Mouse (Mus musculus): Measurements from ENCODE around the gene Canx. TPM values are rescaled to one million over a fixed set of nuclear protein-coding genes. Genes with fewer than 3 reads are reported as not detected.

Canx gene
- polyA plus RNA-seq, 1 experiment from 2014 or later = 130 TPM

DNA sequence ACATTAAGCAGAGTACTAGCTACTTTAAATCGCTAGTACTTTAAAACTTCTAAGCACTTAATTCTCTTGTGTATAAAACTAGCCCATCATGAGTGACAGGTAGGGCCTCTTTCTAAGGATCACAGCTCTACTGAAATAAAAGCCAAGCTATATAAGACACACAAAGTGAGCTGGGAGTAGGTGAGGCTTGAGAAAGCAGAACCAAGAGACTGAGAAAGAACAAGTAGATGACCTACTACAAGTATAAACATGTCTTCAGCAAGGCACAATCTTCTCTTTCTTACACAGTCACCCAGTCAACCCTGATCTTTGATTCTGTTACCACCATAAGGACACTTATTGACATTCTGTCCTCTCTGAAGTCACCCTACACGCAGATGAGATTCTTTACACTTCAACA lies 12.7 kb downstream of the Canx start:
- WGBS (ENCODE audit: insufficient replicate concordance) = 81% methylated on average over 2 of the region's 2 CpGs

DNA sequence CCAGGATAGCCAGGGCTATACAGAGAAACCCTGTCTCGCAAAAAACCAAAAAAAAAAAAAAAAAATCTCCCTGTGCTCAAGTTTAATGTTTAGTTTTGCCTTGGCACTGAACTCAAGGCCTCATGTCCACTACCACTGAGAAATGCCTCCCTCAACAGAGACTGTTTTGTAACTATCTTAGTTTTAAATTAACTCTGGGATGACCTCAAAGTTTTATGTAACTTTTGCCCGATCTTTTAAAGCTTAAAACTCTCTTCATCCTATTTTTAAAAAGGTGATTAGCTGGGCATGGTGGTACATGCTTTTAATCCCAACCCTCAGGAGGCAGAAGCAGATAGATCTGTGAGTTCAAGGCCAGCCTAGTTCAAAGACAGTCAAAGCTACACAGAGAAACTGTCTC lies 22.1 kb downstream of the Canx start:
- peaks cover 81% of the 10 kb centered on the region for H3K36me3 ChIP-seq (replicated peaks; ENCODE audit: insufficient read depth, low read length)
- H3K4me3 ChIP-seq (ENCODE audit: low read depth, low read length) = no peak overlapping the region
- no peaks in the 10 kb centered on the region for H3K4me1 ChIP-seq (ENCODE audit: insufficient read depth)
- no peak overlapping the region for H3K4me2 ChIP-seq (ENCODE audit: low read depth, low read length)
- TF ChIP-seq EP300 (IDR thresholded peaks at IDR 0.05; ENCODE audit: low read depth) (no peak), CTCF (IDR thresholded peaks at IDR 0.05; ENCODE audit: low read depth) (no peak)
- H3K9ac ChIP-seq (replicated peaks) = no peak overlapping the region
- H3K9me3 ChIP-seq (ENCODE audit: low read length) = no peaks in the 10 kb centered on the region
- DNase-seq = no peak
- 87% methylated on average over 2 of the region's 2 CpGs for WGBS (ENCODE audit: insufficient replicate concordance)
- H3K27me3 ChIP-seq (ENCODE audit: insufficient read depth, low read length) = no peaks in the 10 kb centered on the region
- H3K27ac ChIP-seq (ENCODE audit: low read depth) = 0 out of 2 replicates have a peak overlapping the region, but pooled peaks have one; percentile 18
- ATAC-seq = no peak

More for the DNA sequence above, 12.7 kb downstream of the Canx start:
- no peak overlapping the region for H3K27ac ChIP-seq (ENCODE audit: low read depth)
- no peak overlapping the region for H3K4me2 ChIP-seq (ENCODE audit: low read depth, low read length)
- ATAC-seq = no peak
- DNase-seq = no peak
- TF ChIP-seq EP300 (IDR thresholded peaks at IDR 0.05; ENCODE audit: low read depth) (no peak), CTCF (IDR thresholded peaks at IDR 0.05; ENCODE audit: low read depth) (no peak)
- no peak overlapping the region for H3K4me3 ChIP-seq (ENCODE audit: low read depth, low read length)
- H3K9me3 ChIP-seq (ENCODE audit: low read length) = no peaks in the 10 kb centered on the region
- no peaks in the 10 kb centered on the region for H3K27me3 ChIP-seq (ENCODE audit: insufficient read depth, low read length)
- H3K4me1 ChIP-seq (ENCODE audit: insufficient read depth) = peaks cover 4% of the 10 kb centered on the region
- H3K36me3 ChIP-seq (replicated peaks; ENCODE audit: insufficient read depth, low read length) = peaks cover 35% of the 10 kb centered on the region
- no peak overlapping the region for H3K9ac ChIP-seq (replicated peaks)

DNA sequence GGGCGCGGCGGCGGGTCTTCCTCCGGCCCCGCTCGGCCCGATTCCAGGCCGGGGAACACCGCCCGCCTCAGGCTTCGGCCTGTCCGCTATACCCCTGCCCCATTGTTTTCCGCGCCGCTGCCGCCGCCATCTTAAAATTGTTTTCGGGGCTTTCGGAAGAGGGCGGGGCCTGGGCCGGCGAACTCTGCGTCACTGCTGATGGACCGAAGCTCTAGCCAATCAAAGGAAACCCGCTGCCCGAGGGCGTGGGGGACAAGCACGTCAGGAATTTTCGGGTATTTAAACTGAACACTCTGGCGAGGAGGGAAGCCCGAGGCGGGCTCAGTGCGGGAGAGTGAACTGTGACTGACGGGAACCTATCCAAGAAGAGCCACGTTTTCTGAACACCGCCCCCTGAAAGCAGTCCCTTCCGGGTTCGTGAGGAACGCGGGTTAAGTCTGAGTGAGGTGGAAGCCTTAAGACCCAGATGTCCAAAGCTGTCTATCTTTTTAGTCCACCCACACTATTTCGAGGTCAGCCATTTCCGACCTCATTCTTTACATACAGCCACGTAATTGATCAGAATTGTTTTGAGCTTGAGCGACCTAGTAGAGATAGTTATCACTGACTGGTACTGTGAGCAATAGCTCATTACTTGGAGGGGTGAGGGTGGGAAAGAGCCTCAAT lies 33.1 kb downstream of the Canx start, which contains the start of gene Maml1:
Gene Maml1, minus strand, starts transcription at position 122 of the 666 bp plus-strand sequence.
- ATAC-seq = peak; percentile 96
- WGBS (ENCODE audit: insufficient replicate concordance) = under 1% methylated on average over 45 of the region's 45 CpGs

DNA sequence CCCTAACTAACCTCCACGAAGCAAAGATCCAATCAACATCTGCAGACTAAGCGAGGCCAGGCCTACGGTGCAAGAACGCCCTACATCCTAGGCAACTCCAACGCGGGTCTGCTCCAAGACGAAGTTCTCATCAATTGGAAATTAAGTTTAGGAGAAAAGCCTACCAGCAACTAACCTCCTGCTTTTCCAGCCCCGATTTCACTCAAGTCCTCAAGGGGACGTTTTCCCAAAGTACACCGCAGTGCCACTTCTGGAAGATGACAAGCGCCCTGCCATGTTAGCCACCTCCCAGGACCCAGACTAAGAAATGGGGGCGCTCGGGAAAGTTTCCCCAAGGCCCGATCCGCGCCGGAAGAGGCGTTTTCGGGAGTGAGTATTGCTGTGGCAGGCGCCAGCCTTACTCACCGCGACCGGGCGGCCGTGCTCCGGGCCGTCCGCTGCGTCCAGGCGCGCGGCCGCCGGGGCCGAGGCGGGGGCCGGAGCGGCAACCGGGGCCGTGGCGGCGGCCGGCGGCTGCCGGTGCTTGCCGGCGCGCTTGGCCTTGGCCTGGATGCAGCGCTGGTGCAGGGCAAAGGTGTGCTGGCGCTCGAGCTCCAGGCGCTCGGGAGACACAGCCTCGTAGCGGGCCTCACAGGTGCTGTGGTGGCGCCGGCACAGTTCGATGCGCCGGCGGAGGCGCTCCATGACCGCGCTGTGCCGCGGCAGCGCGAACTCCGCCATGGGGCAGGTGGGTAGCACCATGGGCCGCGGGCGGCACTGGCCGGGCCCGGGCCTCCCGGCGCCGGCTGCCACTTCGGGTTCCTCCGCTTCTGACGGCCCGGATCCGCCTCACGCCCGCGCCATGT lies 33.9 kb downstream of the Canx start:
- H3K9me3 ChIP-seq (ENCODE audit: low read length) = no peaks in the 10 kb centered on the region
- DNase-seq (peak; percentile 68), ATAC-seq (peak; percentile 65)
- H3K27me3 ChIP-seq (ENCODE audit: insufficient read depth, low read length) = no peaks in the 10 kb centered on the region
- under 1% methylated on average over 73 of the region's 85 CpGs for WGBS (ENCODE audit: insufficient replicate concordance)
- H3K4me2 ChIP-seq (ENCODE audit: low read depth, low read length) = peak overlapping the region; percentile 91
- H3K9ac ChIP-seq (replicated peaks) = peak overlapping the region; percentile 100
- TF ChIP-seq CTCF (IDR thresholded peaks at IDR 0.05; ENCODE audit: low read depth) (no peak), EP300 (IDR thresholded peaks at IDR 0.05; ENCODE audit: low read depth) (no peak)
- peaks cover 30% of the 10 kb centered on the region for H3K36me3 ChIP-seq (replicated peaks; ENCODE audit: insufficient read depth, low read length)
- H3K27ac ChIP-seq (ENCODE audit: low read depth) = peak overlapping the region; percentile 100
- H3K4me3 ChIP-seq (ENCODE audit: low read depth, low read length) = peak overlapping the region; percentile 99
- peaks cover 27% of the 10 kb centered on the region for H3K4me1 ChIP-seq (ENCODE audit: insufficient read depth)

More for the DNA sequence above, 33.1 kb downstream of the Canx start, which contains the start of gene Maml1:
- Histone ChIP-seq H3K4me1 (ENCODE audit: insufficient read depth) (peaks cover 24% of the 10 kb centered on the region), H3K4me3 (ENCODE audit: low read depth, low read length) (peak within 1 kb of the TSS; percentile 99), H3K27ac (ENCODE audit: low read depth) (peak within 1 kb of the TSS; percentile 100), H3K9me3 (ENCODE audit: low read length) (no peaks in the 10 kb centered on the region), H3K9ac (replicated peaks) (peak within 1 kb of the TSS; percentile 100), H3K4me2 (ENCODE audit: low read depth, low read length) (peak within 1 kb of the TSS; percentile 91), H3K36me3 (replicated peaks; ENCODE audit: insufficient read depth, low read length) (peaks cover 31% of the 10 kb centered on the region), H3K27me3 (ENCODE audit: insufficient read depth, low read length) (no peaks in the 10 kb centered on the region)
- TF ChIP-seq CTCF (IDR thresholded peaks at IDR 0.05; ENCODE audit: low read depth) (no peak), EP300 (IDR thresholded peaks at IDR 0.05; ENCODE audit: low read depth) (no peak; the same call in 1 of the 2 replicates)
- peak; percentile 97 for DNase-seq

DNA sequence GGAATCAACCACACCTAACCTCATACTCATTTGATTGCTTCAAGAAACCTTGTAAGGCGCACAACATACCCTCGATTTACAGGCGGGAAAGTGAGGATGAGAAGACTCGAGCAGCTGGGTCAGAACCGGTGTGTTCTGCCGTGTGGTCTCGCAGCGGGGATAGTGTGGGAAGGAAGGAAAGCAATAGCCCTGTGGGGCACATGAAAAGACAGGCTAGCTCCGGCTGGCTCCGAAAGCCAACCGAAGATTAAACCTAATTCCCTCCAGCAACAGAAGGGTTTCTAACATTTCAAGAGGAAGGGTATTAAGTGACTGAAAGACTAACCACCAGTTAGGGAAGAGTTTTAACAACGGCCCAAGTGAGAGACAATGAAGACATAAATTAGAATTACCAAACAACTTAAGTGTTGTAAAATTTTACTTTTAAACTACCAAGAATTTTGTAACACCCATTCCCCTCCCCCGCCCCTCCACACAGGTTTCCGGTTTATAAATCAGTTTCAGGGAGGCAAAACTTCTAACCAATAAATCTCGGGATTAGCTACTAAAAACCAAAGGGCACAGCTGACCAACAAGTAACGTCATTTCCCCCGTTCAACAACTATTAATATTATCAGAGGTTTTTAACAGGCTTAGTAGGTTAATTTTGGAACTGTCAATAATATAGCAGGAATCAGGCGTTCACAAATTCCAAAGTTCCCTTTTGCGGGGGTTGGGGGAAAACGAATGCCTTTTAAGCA lies 34.8 kb downstream of the Canx start:
- Histone ChIP-seq H3K4me2 (ENCODE audit: low read depth, low read length) (peak overlapping the region; percentile 91), H3K27ac (ENCODE audit: low read depth) (peak overlapping the region; percentile 100), H3K9ac (replicated peaks) (peak overlapping the region; percentile 100), H3K4me3 (ENCODE audit: low read depth, low read length) (peak overlapping the region; percentile 99), H3K9me3 (ENCODE audit: low read length) (no peaks in the 10 kb centered on the region), H3K27me3 (ENCODE audit: insufficient read depth, low read length) (no peaks in the 10 kb centered on the region), H3K36me3 (replicated peaks; ENCODE audit: insufficient read depth, low read length) (peaks cover 26% of the 10 kb centered on the region), H3K4me1 (ENCODE audit: insufficient read depth) (peaks cover 31% of the 10 kb centered on the region)
- 22% methylated on average over 20 of the region's 20 CpGs for WGBS (ENCODE audit: insufficient replicate concordance)
- TF ChIP-seq CTCF (IDR thresholded peaks at IDR 0.05; ENCODE audit: low read depth) = no peak
- 0 out of 2 replicates have a peak, but pooled peaks have one; percentile 14 for TF ChIP-seq EP300 (IDR thresholded peaks at IDR 0.05; ENCODE audit: low read depth)
- no peak for ATAC-seq
- peak; percentile 38 for DNase-seq

Measured in liver, postnatal 0 days (tissue).